Mouse (Mus musculus) limb, embryonic 13.5 days (tissue): ENCODE measurements around the gene Apoc4. TPM values are rescaled to one million over a fixed set of nuclear protein-coding genes. Genes with fewer than 3 reads are reported as not detected.
A peak's percentile ranks its signal among the peaks of the same experiment; 100 is the strongest.

Source experiments
- ATAC-seq: fragments of 200-750 bp; cut with Nextera tagmentation; 2 replicates; pipeline ENCODE4 v1.8.0; 2017; ENCODE audit warnings: low read depth, moderate number of reproducible peaks, moderate TSS enrichment; ENCODE audit not compliant: low FRiP score
- H3K27ac ChIP-seq: fragments of 300-500 bp; sonication (generic); 2 replicates; pipeline ENCODE4 v1.5.1; 2015; ENCODE audit warnings: inconsistent platforms, mild to moderate bottlenecking, moderate library complexity
- H3K27me3 ChIP-seq: fragments of 300-500 bp; sonication (generic); 2 replicates; pipeline ENCODE4 v1.6.1; 2015; ENCODE audit warnings: mild to moderate bottlenecking, inconsistent platforms
- H3K36me3 ChIP-seq: fragments of 300-500 bp; sonication (generic); 2 replicates; pipeline ENCODE4 v1.6.1; 2015; ENCODE audit warnings: inconsistent platforms, mild to moderate bottlenecking, moderate library complexity
- H3K4me1 ChIP-seq: fragments of 300-500 bp; sonication (generic); 2 replicates; pipeline ENCODE4 v1.6.1; 2015; ENCODE audit warnings: inconsistent platforms
- H3K4me2 ChIP-seq: fragments of 300-500 bp; sonication (generic); replicated peaks from 2 replicates; pipeline ENCODE4 v1.6.1; 2015; ENCODE audit warnings: inconsistent platforms, mild to moderate bottlenecking, moderate library complexity
- H3K4me3 ChIP-seq: fragments of 300-500 bp; sonication (generic); 2 replicates; pipeline ENCODE4 v1.5.1; 2015; ENCODE audit warnings: moderate library complexity, mild to moderate bottlenecking, inconsistent platforms
- H3K9ac ChIP-seq: fragments of 300-500 bp; sonication (generic); 2 replicates; pipeline ENCODE4 v1.6.1; 2015; ENCODE audit warnings: mild to moderate bottlenecking, inconsistent platforms
- H3K9me3 ChIP-seq: fragments of 300-500 bp; sonication (generic); 2 replicates; pipeline ENCODE4 v1.6.1; 2016; ENCODE audit warnings: inconsistent platforms
- WGBS: fragments of 180-500 bp; shearing (Covaris S2); methylation state at CpG from one replicate; pipeline ENCODE4 v1.1.7; 2015; 5-methylcytosine and 5-hydroxymethylcytosine counted together
- polyA plus RNA-seq: library from polyadenylated mRNA; unstranded; fragments of >200 nt; fragmentation: Nextera tagmentation; extraction: Ambion mirVana; gene quantifications from 2 replicates; pipeline ENCODE4 v1.2.1, GENCODE M21; 2015

The Apoc4 gene
- not detected in 2 replicates for polyA plus RNA-seq

DNA sequence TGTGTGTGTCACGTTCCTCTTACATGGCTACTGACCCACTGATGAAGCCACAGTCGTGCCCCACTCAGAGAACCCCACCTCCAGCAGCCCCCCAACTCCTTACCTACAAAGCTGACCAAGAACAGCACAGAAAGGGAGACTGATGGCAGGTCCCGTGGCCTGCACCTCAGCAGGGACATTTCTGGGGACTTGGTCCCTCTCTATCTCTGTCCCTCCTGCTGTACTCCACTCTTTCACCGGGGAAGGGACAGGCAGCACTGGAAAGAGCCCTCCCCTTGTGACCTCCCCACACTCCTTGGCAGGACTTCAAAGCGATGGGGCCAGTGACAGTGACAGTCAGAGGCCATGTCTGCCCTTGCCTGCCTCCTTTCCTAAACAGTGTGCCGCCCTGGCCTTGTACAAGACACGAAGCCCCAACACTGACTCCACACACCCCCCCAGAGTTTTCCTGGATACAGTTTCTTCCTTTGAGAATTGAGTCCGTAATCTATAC lies at the start of gene Apoc4, which contains the start of gene Gm44805:
Apoc4 (minus strand) TSS at position 278 of the 493 bp plus-strand sequence.
Gm44805 (minus strand) TSS at position 222 of the 493 bp plus-strand sequence.
- 60% methylated on average over 8 of the region's 8 CpGs for WGBS

DNA sequence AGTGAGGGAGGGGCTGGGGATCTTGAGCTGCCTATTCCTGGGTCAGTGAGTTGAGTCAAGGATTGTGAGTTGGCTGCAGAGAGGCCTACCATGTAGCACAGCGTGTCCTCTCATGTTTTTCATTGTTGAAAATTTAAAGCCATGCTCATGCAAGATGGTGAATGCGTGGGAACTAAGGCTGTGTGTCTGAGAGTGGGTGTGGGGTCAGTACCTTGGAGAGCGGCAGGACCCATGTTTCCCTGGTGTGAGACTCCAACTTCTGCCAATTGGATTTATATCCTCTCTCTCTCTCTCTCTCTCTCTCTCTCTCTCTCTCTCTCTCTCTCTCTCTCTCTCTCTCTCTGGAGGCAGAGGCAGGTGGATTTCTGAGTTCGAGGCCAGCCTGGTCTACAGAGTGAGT lies 45.3 kb upstream of the Apoc4 start:
- Histone ChIP-seq H3K4me3 (no peak overlapping the region), H3K27ac (no peak overlapping the region), H3K9me3 (peaks cover 6% of the 10 kb centered on the region), H3K4me1 (no peaks in the 10 kb centered on the region), H3K27me3 (no peaks in the 10 kb centered on the region), H3K4me2 (no peak overlapping the region), H3K36me3 (peaks cover 98% of the 10 kb centered on the region), H3K9ac (no peak overlapping the region)
- no peak for ATAC-seq
- WGBS = 88% methylated on average over 4 of the region's 4 CpGs

More for the DNA sequence above, at the start of gene Apoc4, which contains the start of gene Gm44805:
- Histone ChIP-seq H3K9me3 (no peaks in the 10 kb centered on the region), H3K4me3 (no peak within 1 kb of the TSS), H3K9ac (no peak within 1 kb of the TSS), H3K36me3 (no peaks in the 10 kb centered on the region), H3K27me3 (no peaks in the 10 kb centered on the region), H3K4me1 (0 out of 2 replicates have a peak, but pooled peaks cover 7% of the 10 kb centered on the region), H3K4me2 (no peak within 1 kb of the TSS), H3K27ac (no peak within 1 kb of the TSS)
- no peak for ATAC-seq

DNA sequence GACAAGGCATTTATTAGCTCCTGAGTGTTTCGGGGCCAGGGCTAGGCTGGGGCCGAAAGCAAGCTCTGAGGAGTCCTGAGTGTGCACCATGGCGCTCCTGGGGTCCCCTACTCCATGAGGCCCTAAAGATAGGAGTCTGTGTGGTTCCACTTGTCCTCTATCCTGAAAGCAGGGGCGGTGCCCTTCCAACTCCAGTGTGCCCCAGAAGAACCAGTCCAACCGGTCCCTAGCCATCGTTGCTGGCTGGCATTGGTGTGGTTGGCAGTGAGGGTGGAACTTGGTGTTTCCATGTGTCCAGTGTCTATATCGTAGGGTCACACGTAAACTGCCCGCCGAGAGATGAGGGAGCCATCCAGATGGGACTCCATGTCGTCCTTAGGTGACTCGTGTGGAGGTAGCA lies 42.9 kb upstream of the Apoc4 start:
- no peak overlapping the region for H3K4me2 ChIP-seq
- H3K4me1 ChIP-seq = no peaks in the 10 kb centered on the region
- peaks cover 98% of the 10 kb centered on the region for H3K36me3 ChIP-seq
- H3K9me3 ChIP-seq = peaks cover 19% of the 10 kb centered on the region
- H3K27ac ChIP-seq = no peak overlapping the region
- no peak overlapping the region for H3K9ac ChIP-seq
- H3K4me3 ChIP-seq = no peak overlapping the region
- ATAC-seq = no peak
- WGBS = 92% methylated on average over 12 of the region's 12 CpGs
- no peaks in the 10 kb centered on the region for H3K27me3 ChIP-seq

DNA sequence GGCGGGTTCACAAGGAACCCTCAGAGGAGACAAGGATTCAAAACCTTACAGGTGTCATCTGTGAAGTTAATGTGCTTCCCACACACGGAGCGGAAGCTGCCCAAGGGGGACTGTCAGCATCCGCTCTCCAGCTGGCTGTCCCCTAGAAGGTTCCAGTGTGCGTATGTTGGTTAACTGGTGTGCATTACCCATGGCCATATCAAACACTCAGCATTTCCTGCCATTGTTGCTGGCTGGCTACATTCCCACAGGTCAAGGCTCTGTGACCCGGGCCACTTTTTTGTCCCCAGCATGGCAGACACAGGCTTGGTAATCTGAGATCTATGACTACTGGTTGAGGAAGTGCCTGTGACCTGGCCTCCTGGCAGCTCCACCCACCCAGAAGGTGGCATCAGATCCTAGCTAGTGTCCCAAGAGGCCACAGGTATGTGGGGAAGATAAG lies 41.5 kb upstream of the Apoc4 start:
- no peak overlapping the region for H3K27ac ChIP-seq
- H3K4me1 ChIP-seq = no peaks in the 10 kb centered on the region
- H3K36me3 ChIP-seq = peaks cover 95% of the 10 kb centered on the region
- H3K9ac ChIP-seq = no peak overlapping the region
- H3K4me2 ChIP-seq = no peak overlapping the region
- H3K4me3 ChIP-seq = no peak overlapping the region
- H3K9me3 ChIP-seq = peaks cover 19% of the 10 kb centered on the region
- no peak for ATAC-seq
- no peaks in the 10 kb centered on the region for H3K27me3 ChIP-seq
- WGBS = 90% methylated on average over 6 of the region's 6 CpGs

DNA sequence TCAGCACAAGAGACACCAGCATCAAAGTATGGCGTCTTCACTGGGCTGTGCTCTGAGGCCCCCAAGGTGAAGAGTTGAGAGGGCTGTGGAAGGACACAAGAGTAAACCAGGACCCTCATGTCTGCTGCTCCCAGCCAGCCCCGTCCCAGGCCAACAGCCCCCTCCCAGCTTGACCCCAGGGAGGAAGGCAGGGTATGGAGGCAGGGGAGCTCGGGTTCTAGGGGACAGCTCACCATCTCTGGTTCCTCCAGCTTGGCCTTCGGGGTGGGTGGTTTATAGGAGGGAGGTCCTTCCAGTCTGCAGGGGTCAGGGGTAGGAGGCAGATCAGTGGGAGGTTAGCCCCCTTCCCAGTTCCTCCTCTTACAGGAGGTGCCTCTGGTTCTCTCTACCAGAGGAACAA lies 37.9 kb upstream of the Apoc4 start:
- peaks cover 19% of the 10 kb centered on the region for H3K9me3 ChIP-seq
- no peak overlapping the region for H3K4me3 ChIP-seq
- 92% methylated on average over 4 of the region's 4 CpGs for WGBS
- peaks cover 13% of the 10 kb centered on the region for H3K4me1 ChIP-seq
- no peak overlapping the region for H3K4me2 ChIP-seq
- H3K9ac ChIP-seq = no peak overlapping the region
- no peak for ATAC-seq
- H3K27me3 ChIP-seq = no peaks in the 10 kb centered on the region
- no peak overlapping the region for H3K27ac ChIP-seq
- peaks cover 71% of the 10 kb centered on the region for H3K36me3 ChIP-seq

DNA sequence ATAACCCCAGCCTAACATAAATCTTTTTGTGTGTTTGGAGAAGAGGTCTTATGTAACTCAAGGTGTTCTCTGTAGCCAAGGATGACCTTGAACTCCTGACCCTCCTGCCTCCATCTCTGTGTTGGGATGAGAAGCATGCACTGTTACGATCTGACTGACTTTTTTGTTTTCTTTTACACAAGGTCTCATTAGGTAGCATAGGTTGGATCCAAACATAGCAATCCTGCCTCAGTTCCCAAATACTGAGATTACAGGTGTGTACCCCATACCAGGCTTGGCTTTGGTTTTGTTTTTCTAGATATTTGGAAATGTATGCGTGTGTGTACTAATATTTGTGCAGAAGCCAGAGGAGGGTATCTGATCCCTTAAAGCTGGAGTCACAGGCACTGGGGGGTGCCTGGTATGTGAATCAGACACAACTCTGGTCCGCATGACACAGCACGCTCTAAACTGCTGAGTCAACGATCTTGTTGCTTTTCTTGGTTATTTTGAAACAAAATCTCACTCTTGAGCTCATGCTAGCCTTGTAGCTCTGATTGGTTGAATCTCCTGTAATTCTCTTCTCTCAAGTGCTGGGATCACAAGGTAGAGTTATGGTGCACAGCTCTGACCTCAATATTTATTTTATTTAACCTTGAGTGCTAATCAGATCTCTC lies 37.1 kb upstream of the Apoc4 start:
- no peak overlapping the region for H3K4me2 ChIP-seq
- peaks cover 70% of the 10 kb centered on the region for H3K36me3 ChIP-seq

DNA sequence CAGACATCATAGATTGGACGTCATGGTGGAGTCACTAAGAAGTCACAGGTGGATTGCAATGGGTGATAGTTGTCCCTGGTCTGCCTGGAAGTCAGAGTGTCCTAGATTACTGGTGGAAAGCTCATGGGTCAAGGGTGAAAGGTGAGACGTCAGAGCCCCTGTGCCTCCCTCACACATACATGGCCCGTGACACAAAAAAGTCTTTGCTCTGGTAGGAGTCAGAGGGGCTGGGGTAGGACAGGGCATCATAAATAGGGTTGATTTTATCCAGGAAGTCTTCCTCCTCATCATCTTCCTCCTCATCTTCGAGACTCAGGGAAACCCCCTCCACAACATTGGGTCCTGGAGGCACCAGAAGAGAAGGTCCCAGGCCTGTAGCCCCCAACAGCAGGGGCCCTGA lies 36.1 kb upstream of the Apoc4 start:
- peaks cover 22% of the 10 kb centered on the region for H3K4me1 ChIP-seq
- H3K27ac ChIP-seq = no peak overlapping the region
- H3K9me3 ChIP-seq = peaks cover 19% of the 10 kb centered on the region
- H3K4me2 ChIP-seq = no peak overlapping the region
- no peak for ATAC-seq
- no peak overlapping the region for H3K4me3 ChIP-seq
- 85% methylated on average over 4 of the region's 4 CpGs for WGBS
- no peaks in the 10 kb centered on the region for H3K27me3 ChIP-seq
- no peak overlapping the region for H3K9ac ChIP-seq
- peaks cover 69% of the 10 kb centered on the region for H3K36me3 ChIP-seq

More for the DNA sequence above, 37.1 kb upstream of the Apoc4 start:
- H3K4me1 ChIP-seq = peaks cover 20% of the 10 kb centered on the region
- H3K27me3 ChIP-seq = no peaks in the 10 kb centered on the region
- ATAC-seq = no peak
- 90% methylated on average over 5 of the region's 5 CpGs for WGBS
- no peak overlapping the region for H3K9ac ChIP-seq
- peaks cover 19% of the 10 kb centered on the region for H3K9me3 ChIP-seq
- H3K4me3 ChIP-seq = no peak overlapping the region
- H3K27ac ChIP-seq = no peak overlapping the region

DNA sequence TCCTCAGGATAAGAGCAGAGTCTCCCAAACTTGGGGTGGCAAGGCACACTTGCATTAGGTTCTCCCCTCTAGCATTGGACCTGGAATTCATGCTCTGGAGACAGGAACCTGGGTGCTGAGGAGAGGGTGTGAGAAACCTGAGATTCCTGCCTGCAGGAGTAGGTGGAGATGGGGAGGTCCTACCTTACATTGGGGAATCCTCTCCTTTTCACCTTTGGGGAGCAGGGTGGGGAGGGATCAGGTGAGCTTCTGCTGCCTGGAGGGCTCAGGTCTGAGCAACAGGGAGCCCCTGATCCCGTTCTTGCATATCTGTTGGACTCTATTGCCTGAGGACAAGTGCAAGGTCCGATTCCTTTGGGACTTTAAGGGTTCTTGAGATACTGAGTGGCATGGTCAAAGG lies 35.5 kb upstream of the Apoc4 start:
- Histone ChIP-seq H3K27ac (no peak overlapping the region; the same call in 1 of the 2 replicates), H3K36me3 (peaks cover 70% of the 10 kb centered on the region), H3K4me2 (peak overlapping the region; percentile 69), H3K4me3 (peak overlapping the region; percentile 100), H3K27me3 (no peaks in the 10 kb centered on the region), H3K9me3 (peaks cover 16% of the 10 kb centered on the region), H3K9ac (no peak overlapping the region), H3K4me1 (peaks cover 22% of the 10 kb centered on the region)
- no peak for ATAC-seq
- 90% methylated on average over 2 of the region's 2 CpGs for WGBS

DNA sequence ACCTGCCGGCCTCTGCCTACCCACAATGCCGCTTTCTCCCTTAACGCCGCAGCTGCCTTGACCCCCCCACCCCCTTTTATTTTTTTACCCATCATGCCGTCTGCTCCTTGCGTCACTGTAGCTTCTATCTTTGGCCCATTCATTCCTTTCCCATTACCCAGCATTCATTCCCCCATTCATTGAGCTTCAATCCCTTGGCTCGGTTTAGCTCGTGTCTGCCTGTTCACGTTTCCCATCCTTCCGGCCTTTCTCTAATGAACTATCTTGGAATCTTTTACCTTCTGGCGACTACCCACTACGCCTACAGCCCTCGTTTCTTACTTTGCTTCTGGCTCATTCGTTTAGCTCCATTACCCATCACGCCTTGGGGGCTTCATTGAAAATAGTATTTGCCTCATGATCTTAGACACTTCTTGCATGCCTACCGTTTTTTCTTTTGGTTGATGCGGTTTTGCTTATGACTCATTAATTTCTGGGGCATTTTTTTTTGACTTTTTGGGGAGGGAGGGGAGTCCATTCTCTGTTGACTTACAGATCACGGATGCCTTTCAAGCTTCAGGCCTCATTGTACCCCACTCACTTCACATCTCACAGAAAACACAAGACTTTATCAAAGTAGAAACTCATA lies 34.9 kb upstream of the Apoc4 start:
- H3K27me3 ChIP-seq = no peaks in the 10 kb centered on the region
- no peak for ATAC-seq
- H3K9me3 ChIP-seq = peaks cover 9% of the 10 kb centered on the region
- peak overlapping the region; percentile 69 for H3K4me2 ChIP-seq
- peaks cover 22% of the 10 kb centered on the region for H3K4me1 ChIP-seq
- 8% methylated on average over 18 of the region's 18 CpGs for WGBS
- peak overlapping the region; percentile 100 for H3K4me3 ChIP-seq
- H3K36me3 ChIP-seq = peaks cover 70% of the 10 kb centered on the region
- H3K9ac ChIP-seq = no peak overlapping the region
- peak overlapping the region; percentile 85 for H3K27ac ChIP-seq

DNA sequence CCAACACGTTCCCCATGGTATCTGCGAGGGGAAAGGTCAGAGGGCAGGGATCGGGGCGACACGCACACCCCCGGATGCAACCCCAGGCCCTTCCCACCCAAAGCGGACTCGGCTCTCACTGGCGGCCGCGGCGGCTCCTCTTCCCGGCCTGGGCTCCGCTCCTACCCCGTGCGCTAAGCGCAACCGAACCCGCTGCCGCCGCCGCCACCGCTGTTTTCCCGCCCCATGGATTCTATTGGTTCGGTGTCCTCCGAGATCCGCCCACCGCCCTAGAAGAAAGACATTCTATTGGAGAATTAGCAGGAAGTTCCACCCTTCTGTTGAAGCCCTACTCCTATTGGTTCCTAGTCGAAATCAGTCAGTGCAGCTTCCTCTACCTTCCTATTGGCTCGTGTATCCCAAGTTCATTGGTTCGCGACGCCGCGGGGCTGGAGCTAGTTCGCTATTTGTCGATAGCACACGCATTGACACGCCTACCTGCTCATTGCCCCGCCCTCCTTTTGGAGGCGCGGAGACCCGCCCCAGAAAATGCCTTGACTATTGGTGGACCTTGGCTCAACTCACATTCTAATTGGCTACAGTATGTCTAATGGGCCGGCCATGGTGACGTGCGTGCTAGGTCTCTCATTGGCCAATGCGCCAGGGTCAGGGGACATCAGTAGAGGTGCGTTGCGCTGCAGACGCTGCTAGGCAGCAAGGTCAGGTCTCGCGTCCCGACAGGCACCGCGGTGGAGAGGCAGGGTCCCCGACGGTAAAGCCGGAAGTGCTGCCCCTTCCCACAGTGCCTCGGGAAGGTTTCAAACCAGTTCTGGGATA lies 34.2 kb upstream of the Apoc4 start, which contains the start of gene Tomm40:
Tomm40 (minus strand) TSS at position 200 of the 816 bp plus-strand sequence.
- peak within 1 kb of the TSS; percentile 100 for H3K4me3 ChIP-seq
- peak; percentile 100 for ATAC-seq
- H3K36me3 ChIP-seq = peaks cover 70% of the 10 kb centered on the region
- H3K9me3 ChIP-seq = peaks cover 2% of the 10 kb centered on the region
- H3K4me2 ChIP-seq = peak within 1 kb of the TSS; percentile 93
- H3K27me3 ChIP-seq = no peaks in the 10 kb centered on the region
- peak within 1 kb of the TSS; percentile 85 for H3K27ac ChIP-seq
- WGBS = under 1% methylated on average over 59 of the region's 59 CpGs
- H3K4me1 ChIP-seq = peaks cover 22% of the 10 kb centered on the region
- peak within 1 kb of the TSS; percentile 98 for H3K9ac ChIP-seq

DNA sequence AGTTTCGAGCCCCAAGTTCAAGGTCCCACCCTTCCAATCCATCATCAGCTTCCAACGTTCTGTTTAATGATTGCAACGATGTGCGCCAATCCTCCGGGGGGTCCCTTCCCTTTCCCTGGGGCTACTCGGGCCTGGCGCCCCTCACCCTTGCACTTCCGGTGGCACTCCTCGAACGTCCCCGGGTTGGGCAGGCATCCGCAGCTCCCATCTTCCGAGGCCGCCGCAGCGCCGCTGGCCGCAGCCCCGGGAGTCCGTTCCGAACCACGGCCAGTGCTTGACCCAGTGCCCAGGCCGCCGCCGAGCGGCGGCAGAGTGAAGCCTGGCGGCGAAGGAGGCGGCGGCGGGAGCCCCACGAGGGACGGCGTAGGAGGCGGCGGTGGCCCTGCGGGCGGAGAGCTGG lies 33.6 kb upstream of the Apoc4 start:
- Histone ChIP-seq H3K4me1 (peaks cover 22% of the 10 kb centered on the region), H3K36me3 (peaks cover 70% of the 10 kb centered on the region), H3K27me3 (no peaks in the 10 kb centered on the region), H3K27ac (peak overlapping the region; percentile 22), H3K9ac (peak overlapping the region; percentile 98), H3K4me2 (peak overlapping the region; percentile 93), H3K4me3 (peak overlapping the region; percentile 100), H3K9me3 (no peaks in the 10 kb centered on the region)
- ATAC-seq = no peak
- WGBS = under 1% methylated on average over 39 of the region's 39 CpGs

DNA sequence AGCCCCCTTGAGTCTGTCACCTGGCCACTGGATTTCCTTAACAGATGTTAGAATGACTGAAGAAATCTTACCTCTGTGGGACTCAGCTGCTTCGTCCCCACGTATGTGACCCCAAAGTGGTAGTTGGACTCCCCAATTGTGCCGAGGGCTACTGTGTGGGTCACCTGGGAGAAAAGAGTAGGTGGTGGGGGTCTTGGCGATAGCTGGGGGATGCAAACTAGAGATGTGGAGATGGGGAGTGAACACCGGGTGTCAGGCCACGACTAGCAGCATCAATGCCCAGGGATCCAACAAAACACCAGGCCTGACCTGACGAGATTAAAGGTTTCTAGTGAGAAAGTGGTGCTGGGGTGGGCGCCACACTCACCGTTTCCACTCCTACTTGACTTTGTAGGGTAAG lies 32.3 kb upstream of the Apoc4 start:
- ATAC-seq = no peak
- H3K4me1 ChIP-seq = peaks cover 22% of the 10 kb centered on the region
- no peak overlapping the region for H3K9ac ChIP-seq
- 82% methylated on average over 9 of the region's 9 CpGs for WGBS
- H3K9me3 ChIP-seq = no peaks in the 10 kb centered on the region
- H3K36me3 ChIP-seq = peaks cover 70% of the 10 kb centered on the region
- peak overlapping the region; percentile 100 for H3K4me3 ChIP-seq
- H3K4me2 ChIP-seq = peak overlapping the region; percentile 93
- no peak overlapping the region for H3K27ac ChIP-seq
- no peaks in the 10 kb centered on the region for H3K27me3 ChIP-seq
